Mouse (Mus musculus) frontal cortex, postnatal 36 days (tissue): ENCODE results near the gene Gm49394.

ENCODE experiments used
- DNase-seq, 2 experiments: peaks; one replicate each; pipeline ENCODE4 v3.0.0; 2022; ENCODE audit warnings: low spot score in 2 of 2

Gm49394 gene

GRCm38 (mm10) chr7:142669751-142670625 is at the start of gene Gm49394:
Gm49394 (minus strand) TSS chr7:142669942.
- no peak for DNase-seq

GRCm38 (mm10) chr7:142714783-142715498 is 45.2 kb upstream of the Gm49394 start:
- peak; percentile 18 to 55 for DNase-seq

GRCm38 (mm10) chr7:142706873-142707272 is 37.1 kb upstream of the Gm49394 start:
- no peak for DNase-seq

GRCm38 (mm10) chr7:142699334-142699860 is 29.7 kb upstream of the Gm49394 start:
- DNase-seq = no peak

DNA sequence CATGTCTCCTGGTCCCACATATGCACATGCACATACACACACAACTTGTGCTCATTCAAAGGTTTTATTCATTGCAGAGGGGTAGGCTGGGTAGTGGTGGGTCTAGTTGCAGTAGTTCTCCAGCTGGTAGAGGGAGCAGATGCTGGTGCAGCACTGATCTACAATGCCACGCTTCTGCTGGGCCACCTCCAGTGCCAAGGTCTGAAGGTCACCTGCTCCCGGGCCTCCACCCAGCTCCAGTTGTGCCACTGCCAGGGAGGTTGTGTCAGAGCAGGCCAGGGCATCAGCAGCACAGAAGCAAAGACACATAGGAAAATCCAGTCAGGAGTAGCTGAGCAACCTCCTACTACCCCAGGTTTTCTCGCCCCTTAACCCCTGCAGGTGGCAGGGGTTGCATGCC is 8.9 kb upstream of the Gm49394 start:
- no peak for DNase-seq

DNA sequence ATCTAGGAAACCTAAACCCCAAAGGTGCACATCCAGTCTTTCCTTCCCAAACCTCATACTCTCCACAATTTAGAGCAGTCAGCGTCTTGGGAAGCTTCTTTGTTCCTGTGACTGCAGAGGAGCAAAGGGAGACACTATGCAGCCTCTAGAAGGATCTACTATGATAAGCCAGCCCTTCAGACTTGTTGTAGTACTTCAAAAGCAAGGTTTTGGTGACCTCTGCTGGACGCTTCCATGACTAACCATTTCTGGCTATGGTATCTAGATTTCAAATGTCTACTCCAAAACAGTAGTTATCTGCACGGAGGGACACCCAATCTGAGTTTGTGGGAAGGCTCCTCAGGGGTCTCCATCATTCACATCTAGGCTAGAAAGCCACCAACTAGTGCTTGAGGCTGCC is 5.9 kb upstream of the Gm49394 start:
- peak; percentile 64 to 75 for DNase-seq

DNA sequence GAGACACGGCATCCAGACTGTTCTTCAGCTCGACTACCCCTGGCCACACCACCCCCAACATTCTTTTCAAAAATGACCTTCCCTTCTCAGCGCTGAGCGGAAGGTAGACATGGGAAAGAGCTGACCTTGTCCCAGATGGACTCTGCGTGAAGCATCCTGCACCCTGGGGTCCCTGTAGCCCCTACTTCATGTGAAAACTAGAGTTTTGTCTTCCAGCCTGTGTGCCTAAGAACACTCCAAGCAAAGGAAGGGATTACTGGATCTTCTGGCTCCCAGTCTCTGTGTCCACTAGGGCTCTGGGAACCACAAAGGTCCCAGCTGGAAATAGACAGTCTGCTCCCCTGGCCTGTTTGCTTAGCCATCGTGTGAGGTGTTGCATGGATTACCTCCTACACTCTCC is 5.4 kb upstream of the Gm49394 start:
- DNase-seq = no peak

DNA sequence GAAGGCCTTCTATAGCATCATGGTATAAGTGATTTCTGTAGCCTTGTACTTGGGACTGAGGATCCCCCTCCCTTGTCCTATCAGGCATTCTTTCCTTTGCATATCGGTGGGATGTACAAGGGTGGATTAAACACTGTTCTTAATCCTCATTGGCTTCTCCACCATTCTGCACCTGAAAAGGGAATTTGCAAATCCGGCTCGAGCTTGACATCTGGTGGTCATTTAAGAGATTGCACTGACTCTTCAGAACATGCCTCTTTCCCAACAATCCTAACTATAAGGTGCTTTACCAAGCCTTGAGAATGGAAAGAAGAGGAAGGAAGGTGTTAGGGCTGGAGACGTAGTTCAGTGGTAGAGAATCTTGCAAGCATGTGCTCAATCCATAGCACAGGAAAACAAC is 2.4 kb upstream of the Gm49394 start:
- peak; percentile 45 to 83 for DNase-seq

DNA sequence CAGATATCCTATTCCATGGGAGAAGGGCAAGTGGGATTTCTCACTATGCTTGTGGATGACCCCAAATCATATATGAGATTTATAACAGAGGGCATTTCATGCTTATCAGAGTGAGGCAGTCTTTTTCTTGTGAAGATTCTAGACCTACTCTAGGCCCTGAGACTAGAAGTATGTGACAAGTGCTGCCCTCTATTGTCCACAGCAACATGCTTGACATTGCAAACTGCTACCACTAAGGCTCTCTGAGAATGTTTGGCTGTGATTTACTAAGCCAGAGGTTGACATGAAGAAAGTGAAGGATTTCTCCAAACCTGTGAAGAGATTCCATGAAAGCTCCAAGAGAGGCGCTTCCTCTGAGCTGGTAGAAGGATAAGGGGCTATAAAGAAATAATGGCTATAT is 1.3 kb upstream of the Gm49394 start:
- peak in 1 of 2 experiments; percentile 19 for DNase-seq

DNA sequence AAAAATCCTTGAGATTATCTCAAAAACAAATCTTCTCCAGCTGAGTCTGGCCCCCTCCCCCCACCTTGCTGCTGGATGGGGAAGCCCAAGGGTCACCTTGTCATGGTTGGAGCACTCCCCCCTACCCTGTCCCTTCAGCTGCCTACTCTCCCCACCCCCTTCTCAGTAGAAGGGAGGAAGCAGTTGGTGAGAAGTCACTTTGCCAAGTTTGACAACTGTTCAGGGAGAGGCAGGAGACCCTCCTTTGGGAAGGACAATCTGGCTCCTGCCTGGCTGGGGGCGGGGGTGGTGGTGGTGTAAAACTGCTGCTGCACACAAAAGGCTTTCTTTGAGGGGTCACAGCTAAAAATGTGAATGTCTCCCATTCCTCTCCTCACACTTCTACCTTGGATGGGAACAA is 1.4 kb downstream of the Gm49394 start:
- no peak for DNase-seq

GRCm38 (mm10) chr7:142667521-142667920 is 2.2 kb downstream of the Gm49394 start:
- no peak for DNase-seq

DNA sequence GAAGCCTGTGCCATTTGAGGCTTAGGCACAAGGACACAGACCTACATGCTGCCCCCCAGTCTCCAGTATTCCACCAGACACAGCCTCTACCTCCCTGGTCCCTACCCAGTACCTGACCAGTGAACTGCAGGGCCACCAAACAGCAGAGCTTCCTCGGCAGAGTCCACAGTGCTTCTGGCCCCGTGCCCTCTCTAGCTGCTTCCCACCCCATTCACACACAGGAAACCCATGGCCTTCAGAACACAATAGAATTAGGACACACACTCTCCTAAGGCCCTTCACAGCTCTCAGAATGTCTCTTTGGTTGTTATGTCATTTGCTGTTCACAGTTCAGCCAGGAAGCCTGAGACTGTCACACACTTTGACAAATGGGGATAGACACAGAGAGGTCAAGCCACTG is 3.1 kb downstream of the Gm49394 start, which contains the start of gene Igf2:
TSS of gene Igf2 (minus strand) at position 158 of the 400 bp plus-strand sequence.
- DNase-seq = no peak

GRCm38 (mm10) chr7:142666109-142666508 is 3.6 kb downstream of the Gm49394 start:
- DNase-seq = no peak

DNA sequence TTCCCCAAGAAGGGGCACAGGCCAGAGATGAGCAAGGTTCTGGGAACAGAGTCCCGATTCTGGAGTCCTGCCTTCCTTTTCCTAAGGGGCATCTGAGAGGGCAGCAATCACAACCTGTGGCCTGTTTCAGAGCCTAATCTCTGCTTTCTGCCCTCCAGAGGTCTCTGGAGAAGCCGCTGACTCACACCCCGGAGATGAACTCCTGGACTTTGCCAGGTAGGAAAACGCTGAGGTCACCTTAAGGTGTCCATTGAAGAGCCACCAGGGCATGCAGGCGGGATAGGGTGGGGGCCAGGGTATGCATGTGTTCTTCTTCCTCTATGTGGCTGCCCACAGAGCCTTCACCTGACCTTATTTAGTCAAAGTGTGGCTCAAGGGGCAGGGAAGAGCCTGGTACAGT is 4.4 kb downstream of the Gm49394 start:
- no peak for DNase-seq

DNA sequence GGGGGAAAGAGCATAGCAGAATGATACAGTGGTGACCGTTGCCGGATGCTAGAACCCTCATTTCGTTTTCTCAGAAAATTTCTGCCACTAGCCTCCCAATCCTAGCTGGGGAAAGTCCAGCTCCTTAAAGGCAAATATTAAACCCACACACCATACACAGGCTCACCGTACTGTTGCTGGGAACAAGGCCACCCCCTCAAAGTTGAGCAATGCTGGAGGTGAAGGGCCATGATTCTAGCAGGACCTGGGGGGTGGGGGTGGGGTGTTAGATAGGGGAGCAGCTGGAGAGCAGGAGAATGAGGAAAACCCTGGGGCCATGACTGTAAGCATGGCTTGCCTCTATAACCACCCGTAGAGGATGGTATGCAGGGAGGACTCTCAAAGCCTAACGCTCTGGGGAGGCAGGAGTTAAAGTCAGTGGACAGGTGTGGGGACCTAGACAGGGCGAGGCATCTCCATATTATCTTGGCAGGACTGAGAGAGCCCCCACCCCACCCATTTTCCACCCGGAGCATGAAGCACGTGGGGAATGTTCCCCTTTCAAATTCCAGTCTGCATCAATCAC is 5.2 kb downstream of the Gm49394 start:
- no peak for DNase-seq

- peak in 1 of 2 experiments; percentile 4 for DNase-seq
Measured at GRCm38 (mm10) chr7:142663931-142664421, 5.8 kb downstream of the Gm49394 start.

DNA sequence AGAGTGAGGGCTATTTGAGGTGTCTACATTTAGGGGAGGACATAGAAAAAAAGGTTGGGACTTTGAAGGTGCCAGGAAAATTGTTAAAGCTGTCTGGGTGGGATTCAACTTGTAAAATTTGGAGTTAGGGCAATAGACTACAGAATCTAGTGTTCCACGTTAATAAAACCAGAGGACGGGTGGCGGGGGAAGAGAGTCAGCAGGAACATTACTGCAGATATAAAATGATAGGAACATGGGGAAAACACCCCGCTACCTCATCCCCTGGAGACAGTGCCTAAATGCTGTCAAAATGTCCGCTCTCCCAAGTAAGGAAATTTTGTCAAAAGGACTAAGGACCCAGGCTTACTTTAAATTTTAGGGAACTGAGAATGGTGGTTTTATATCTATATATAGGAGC is 6.6 kb downstream of the Gm49394 start:
- DNase-seq = no peak

DNA sequence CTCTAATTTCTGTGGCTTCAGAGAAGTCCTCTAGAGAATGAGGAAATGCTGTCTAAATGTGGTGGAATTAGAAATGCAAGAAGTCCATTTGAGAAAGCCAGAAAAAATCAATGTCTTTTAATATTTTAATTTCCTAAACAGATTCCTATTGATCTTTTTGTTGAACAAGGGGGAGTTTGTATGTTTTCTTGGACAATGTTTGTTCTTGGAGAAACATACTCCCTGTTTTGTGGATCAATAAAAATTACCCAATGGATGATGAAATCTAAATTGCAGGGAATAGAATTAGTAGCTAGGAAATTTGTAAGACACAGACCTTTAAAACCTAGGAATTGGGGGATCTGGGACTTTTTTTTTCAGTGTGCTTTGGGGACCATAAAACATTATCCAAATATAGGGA is 7.9 kb downstream of the Gm49394 start:
- no peak for DNase-seq

- DNase-seq = no peak
Measured at GRCm38 (mm10) chr7:142661046-142661445, 8.7 kb downstream of the Gm49394 start.

DNA sequence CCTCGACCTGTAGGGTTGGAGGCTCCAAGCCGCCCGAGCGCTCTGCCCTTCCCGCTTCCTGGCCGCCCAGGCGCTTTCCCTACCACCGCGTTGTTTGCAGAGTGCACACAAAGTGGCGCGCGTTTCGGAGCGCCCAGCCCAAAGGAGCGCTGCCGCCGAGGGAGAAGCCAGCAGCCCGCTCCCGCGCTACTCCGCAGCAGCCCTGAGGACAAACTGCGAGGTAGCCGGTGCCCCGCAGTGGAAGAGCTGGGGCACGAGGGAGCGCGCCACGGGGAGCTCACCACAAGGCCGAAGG is 9.1 kb downstream of the Gm49394 start:
- DNase-seq = no peak

DNA sequence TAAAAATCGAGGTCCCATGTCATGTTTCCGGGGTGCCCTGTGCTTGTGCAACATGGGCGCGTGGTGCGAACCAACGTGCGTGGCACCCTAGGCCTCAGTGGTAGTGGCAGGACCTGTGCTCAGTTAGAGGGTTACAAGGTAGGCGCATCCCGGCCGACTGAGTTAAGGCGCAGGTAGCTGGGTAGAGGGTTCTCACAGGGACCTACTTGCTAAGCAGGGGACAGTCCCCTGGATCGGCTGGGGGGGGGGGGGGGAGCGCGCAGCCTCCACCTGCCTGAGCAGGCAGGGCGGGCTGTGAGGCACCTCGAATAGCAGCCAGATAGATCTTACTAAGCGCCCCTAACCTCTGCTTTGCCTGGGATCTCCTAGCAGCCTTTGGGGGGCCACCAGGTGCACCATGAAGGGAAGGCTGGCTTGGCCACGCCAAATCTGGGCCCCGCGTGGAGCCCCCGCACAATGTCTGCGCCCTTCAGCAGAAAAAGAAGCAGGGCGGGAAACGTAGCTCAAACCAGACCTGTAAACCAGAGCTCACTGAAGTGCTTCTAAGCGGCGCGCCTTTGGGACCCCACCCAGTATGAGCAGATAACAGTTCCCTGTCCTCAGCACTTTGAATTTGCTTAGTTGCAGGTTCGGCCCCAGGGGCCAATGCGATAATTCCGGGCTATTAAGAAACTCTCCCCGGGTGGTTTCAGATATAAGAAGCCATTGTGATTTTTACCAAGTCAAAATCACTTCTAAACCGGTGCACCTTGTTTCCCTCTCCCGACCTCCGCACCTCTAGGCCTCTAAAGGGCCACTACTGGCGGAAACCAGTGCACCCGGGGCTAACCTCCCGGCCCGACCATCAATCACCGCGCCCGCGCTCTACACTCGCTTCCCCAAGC is 9.7 kb downstream of the Gm49394 start:
- no peak for DNase-seq
